Mouse (Mus musculus): ENCODE measurements at regions not wholly inside any gene's neighbourhood (a gene's known extent, or its start where the extent isn't known, plus 50 kb on each side); places are given as distances from the start of the nearest gene placed in this dataset.

DNA sequence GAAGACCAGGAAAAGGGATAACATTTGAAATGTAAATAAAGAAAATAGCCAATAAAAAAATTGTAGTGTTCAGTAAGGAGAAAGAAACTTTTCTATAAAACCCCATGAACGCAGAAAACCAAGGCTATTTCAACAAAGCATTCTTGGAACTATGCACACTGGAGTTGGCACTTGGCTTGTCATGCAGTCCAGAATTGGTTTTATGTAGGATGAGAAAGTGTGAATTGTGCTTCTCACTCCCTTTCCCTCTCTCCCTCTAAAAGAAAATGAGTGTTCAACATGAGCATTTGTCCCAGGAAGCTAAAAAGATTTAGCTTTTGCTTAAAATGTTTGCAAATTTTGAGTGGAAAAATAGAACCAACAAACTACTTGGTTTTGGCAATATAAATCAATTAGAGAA lies 841.6 kb upstream of the Adam24 start:
- no peak overlapping the region for H3K27ac ChIP-seq
- H3K4me2 ChIP-seq (ENCODE audit: low read length) = no peak overlapping the region
- no peaks in the 10 kb centered on the region for H3K4me1 ChIP-seq (replicated peaks; ENCODE audit: insufficient read depth, low read length)
- H3K36me3 ChIP-seq (ENCODE audit: insufficient read depth, low read length) = no peaks in the 10 kb centered on the region
- H3K27me3 ChIP-seq (ENCODE audit: insufficient read depth, low read length) = no peaks in the 10 kb centered on the region
- TF ChIP-seq CTCF (IDR thresholded peaks at IDR 0.05; ENCODE audit: low read depth) = no peak
- no peak for ATAC-seq (replicated peaks; ENCODE audit: low FRiP score, low read depth)
- DNase-seq (ENCODE audit: low spot score) = no peak
- WGBS = 88% methylated on average over 1 of the region's 1 CpGs
- H3K4me3 ChIP-seq (replicated peaks; ENCODE audit: low read depth, low read length) = no peak overlapping the region
- H3K9me3 ChIP-seq (replicated peaks; ENCODE audit: low read length) = no peaks in the 10 kb centered on the region
- H3K9ac ChIP-seq (ENCODE audit: low read depth, low read length) = no peak overlapping the region

- no peak overlapping the region for H3K27ac ChIP-seq
- no peak for DNase-seq (ENCODE audit: low spot score)
- no peaks in the 10 kb centered on the region for H3K27me3 ChIP-seq (ENCODE audit: insufficient read depth, low read length)
- ATAC-seq (replicated peaks; ENCODE audit: low FRiP score, low read depth) = no peak
- no peaks in the 10 kb centered on the region for H3K9me3 ChIP-seq (replicated peaks; ENCODE audit: low read length)
- H3K9ac ChIP-seq (ENCODE audit: low read depth, low read length) = no peak overlapping the region
- TF ChIP-seq CTCF (IDR thresholded peaks at IDR 0.05; ENCODE audit: low read depth) = no peak
- no peak overlapping the region for H3K4me2 ChIP-seq (ENCODE audit: low read length)
- no peaks in the 10 kb centered on the region for H3K4me1 ChIP-seq (replicated peaks; ENCODE audit: insufficient read depth, low read length)
- no peak overlapping the region for H3K4me3 ChIP-seq (replicated peaks; ENCODE audit: low read depth, low read length)
- WGBS = 82% methylated on average over 2 of the region's 2 CpGs
- H3K36me3 ChIP-seq (ENCODE audit: insufficient read depth, low read length) = no peaks in the 10 kb centered on the region
These were observed 828.0 kb upstream of the Adam24 start for GRCm38 (mm10) chr8:39846854-39847253.

GRCm38 (mm10) chr8:39862544-39862943 lies 812.3 kb upstream of the Adam24 start:
- H3K4me2 ChIP-seq (ENCODE audit: low read length) = no peak overlapping the region
- DNase-seq (ENCODE audit: low spot score) = peak; percentile 4
- no peaks in the 10 kb centered on the region for H3K9me3 ChIP-seq (replicated peaks; ENCODE audit: low read length)
- no peak for TF ChIP-seq CTCF (IDR thresholded peaks at IDR 0.05; ENCODE audit: low read depth)
- H3K9ac ChIP-seq (ENCODE audit: low read depth, low read length) = no peak overlapping the region
- H3K27me3 ChIP-seq (ENCODE audit: insufficient read depth, low read length) = no peaks in the 10 kb centered on the region
- 55% methylated on average over 2 of the region's 2 CpGs for WGBS
- ATAC-seq (replicated peaks; ENCODE audit: low FRiP score, low read depth) = no peak
- no peaks in the 10 kb centered on the region for H3K4me1 ChIP-seq (replicated peaks; ENCODE audit: insufficient read depth, low read length)
- H3K36me3 ChIP-seq (ENCODE audit: insufficient read depth, low read length) = no peaks in the 10 kb centered on the region
- no peak overlapping the region for H3K4me3 ChIP-seq (replicated peaks; ENCODE audit: low read depth, low read length)
- no peak overlapping the region for H3K27ac ChIP-seq

DNA sequence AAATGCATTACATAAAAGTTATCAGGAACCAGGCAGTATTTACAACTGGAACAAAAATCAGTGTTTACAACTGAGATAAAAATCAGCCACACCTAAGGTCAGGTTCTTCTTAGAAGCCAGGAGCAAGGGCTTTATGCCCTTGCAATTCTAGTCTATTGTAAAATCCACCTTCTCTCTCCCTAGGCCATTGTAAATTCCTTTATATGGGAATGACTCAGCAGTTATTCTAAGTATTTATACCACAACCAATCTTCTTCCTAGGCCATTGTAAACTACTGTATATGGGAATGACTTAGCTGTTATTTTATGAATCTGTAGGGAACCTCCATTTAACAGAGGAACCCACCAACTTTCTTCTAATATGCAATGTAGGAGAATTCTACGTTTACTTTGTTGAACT lies 772.6 kb upstream of the Adam24 start:
- ATAC-seq (replicated peaks; ENCODE audit: low FRiP score, low read depth) = no peak
- H3K9ac ChIP-seq (ENCODE audit: low read depth, low read length) = no peak overlapping the region
- no peaks in the 10 kb centered on the region for H3K9me3 ChIP-seq (replicated peaks; ENCODE audit: low read length)
- H3K36me3 ChIP-seq (ENCODE audit: insufficient read depth, low read length) = no peaks in the 10 kb centered on the region
- DNase-seq (ENCODE audit: low spot score) = no peak
- H3K4me1 ChIP-seq (replicated peaks; ENCODE audit: insufficient read depth, low read length) = no peaks in the 10 kb centered on the region
- WGBS = 89% methylated on average over 1 of the region's 1 CpGs
- H3K27ac ChIP-seq = no peak overlapping the region
- H3K4me2 ChIP-seq (ENCODE audit: low read length) = no peak overlapping the region
- no peak for TF ChIP-seq CTCF (IDR thresholded peaks at IDR 0.05; ENCODE audit: low read depth)
- H3K27me3 ChIP-seq (ENCODE audit: insufficient read depth, low read length) = no peaks in the 10 kb centered on the region
- no peak overlapping the region for H3K4me3 ChIP-seq (replicated peaks; ENCODE audit: low read depth, low read length)

- no peaks in the 10 kb centered on the region for H3K9me3 ChIP-seq (replicated peaks; ENCODE audit: low read length)
- no peak for ATAC-seq (replicated peaks; ENCODE audit: low FRiP score, low read depth)
These were observed 762.0 kb upstream of the Adam24 start for GRCm38 (mm10) chr8:39912926-39913325.

DNA sequence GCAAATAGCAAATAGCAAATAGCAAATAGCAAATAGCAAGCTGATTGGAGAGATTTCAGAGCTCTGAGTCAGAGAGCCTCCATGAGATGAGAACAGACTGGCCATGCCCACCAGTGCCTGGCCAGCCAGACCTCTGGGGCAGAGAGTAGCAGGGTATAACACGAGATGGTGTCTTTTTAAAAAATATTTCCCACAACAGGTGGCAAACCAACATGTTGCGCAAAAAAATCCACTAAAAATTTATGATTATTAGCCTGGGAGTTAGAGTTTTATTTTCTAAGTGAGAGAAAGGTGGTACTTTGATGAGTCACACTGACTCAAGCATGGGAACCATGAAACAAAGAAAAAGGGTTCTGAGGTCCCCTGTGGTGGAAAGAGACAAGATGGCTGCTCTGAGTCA lies 753.5 kb upstream of the Adam24 start:
- no peaks in the 10 kb centered on the region for H3K9me3 ChIP-seq (replicated peaks; ENCODE audit: low read length)
- H3K27me3 ChIP-seq (ENCODE audit: insufficient read depth, low read length) = no peaks in the 10 kb centered on the region
- DNase-seq (ENCODE audit: low spot score) = no peak
- ATAC-seq (replicated peaks; ENCODE audit: low FRiP score, low read depth) = no peak
- H3K4me3 ChIP-seq (replicated peaks; ENCODE audit: low read depth, low read length) = no peak overlapping the region
- H3K9ac ChIP-seq (ENCODE audit: low read depth, low read length) = no peak overlapping the region
- no peak for TF ChIP-seq CTCF (IDR thresholded peaks at IDR 0.05; ENCODE audit: low read depth)
- no peak overlapping the region for H3K27ac ChIP-seq
- no peak overlapping the region for H3K4me2 ChIP-seq (ENCODE audit: low read length)
- H3K36me3 ChIP-seq (ENCODE audit: insufficient read depth, low read length) = no peaks in the 10 kb centered on the region
- WGBS = 81% methylated on average over 2 of the region's 2 CpGs
- H3K4me1 ChIP-seq (replicated peaks; ENCODE audit: insufficient read depth, low read length) = no peaks in the 10 kb centered on the region

More at GRCm38 (mm10) chr8:39912926-39913325, 762.0 kb upstream of the Adam24 start:
- no peak for TF ChIP-seq CTCF (IDR thresholded peaks at IDR 0.05; ENCODE audit: low read depth)
- DNase-seq (ENCODE audit: low spot score) = no peak
- no peaks in the 10 kb centered on the region for H3K27me3 ChIP-seq (ENCODE audit: insufficient read depth, low read length)
- H3K4me2 ChIP-seq (ENCODE audit: low read length) = no peak overlapping the region
- no peak overlapping the region for H3K9ac ChIP-seq (ENCODE audit: low read depth, low read length)
- H3K4me3 ChIP-seq (replicated peaks; ENCODE audit: low read depth, low read length) = no peak overlapping the region
- H3K27ac ChIP-seq = no peak overlapping the region
- 56% methylated on average over 2 of the region's 2 CpGs for WGBS
- H3K36me3 ChIP-seq (ENCODE audit: insufficient read depth, low read length) = no peaks in the 10 kb centered on the region
- H3K4me1 ChIP-seq (replicated peaks; ENCODE audit: insufficient read depth, low read length) = no peaks in the 10 kb centered on the region

DNA sequence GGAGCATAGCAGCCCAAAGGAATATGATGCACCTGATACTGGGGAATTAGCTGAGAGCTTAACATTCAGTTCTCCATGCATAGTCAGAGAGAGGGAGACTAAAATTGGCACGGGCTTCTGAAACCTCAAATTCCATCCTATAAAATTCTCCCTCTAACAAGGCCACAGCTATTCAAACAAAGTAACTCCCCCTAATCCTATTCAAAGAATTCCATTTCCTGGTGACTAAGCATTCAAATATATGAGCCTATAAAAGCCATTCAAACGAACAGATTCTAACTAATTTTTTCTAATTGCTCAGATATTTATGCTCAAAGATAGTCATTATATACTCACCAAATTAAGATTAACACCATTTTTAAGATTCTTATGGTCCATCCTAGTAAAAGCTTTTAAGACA lies 751.1 kb upstream of the Adam24 start:
- Histone ChIP-seq H3K27ac (no peak overlapping the region), H3K4me1 (replicated peaks; ENCODE audit: insufficient read depth, low read length) (no peaks in the 10 kb centered on the region), H3K4me3 (replicated peaks; ENCODE audit: low read depth, low read length) (no peak overlapping the region), H3K36me3 (ENCODE audit: insufficient read depth, low read length) (no peaks in the 10 kb centered on the region), H3K9ac (ENCODE audit: low read depth, low read length) (no peak overlapping the region), H3K4me2 (ENCODE audit: low read length) (no peak overlapping the region), H3K9me3 (replicated peaks; ENCODE audit: low read length) (no peaks in the 10 kb centered on the region), H3K27me3 (ENCODE audit: insufficient read depth, low read length) (no peaks in the 10 kb centered on the region)
- no peak for ATAC-seq (replicated peaks; ENCODE audit: low FRiP score, low read depth)
- no peak for TF ChIP-seq CTCF (IDR thresholded peaks at IDR 0.05; ENCODE audit: low read depth)
- peak; percentile 31 for DNase-seq (ENCODE audit: low spot score)
- 41% methylated on average over 2 of the region's 2 CpGs for WGBS
